Mouse (Mus musculus) lung, postnatal 4 days (tissue): ENCODE results near the gene Mettl25.

Experiments used
- DNase-seq, 2 experiments: peaks; one replicate each; pipeline ENCODE4 v3.0.0; 2021

Mettl25 gene

GRCm38 (mm10) chr10:105746019-105746418 lies 95.2 kb downstream of the Mettl25 start:
- DNase-seq: no peak

DNA sequence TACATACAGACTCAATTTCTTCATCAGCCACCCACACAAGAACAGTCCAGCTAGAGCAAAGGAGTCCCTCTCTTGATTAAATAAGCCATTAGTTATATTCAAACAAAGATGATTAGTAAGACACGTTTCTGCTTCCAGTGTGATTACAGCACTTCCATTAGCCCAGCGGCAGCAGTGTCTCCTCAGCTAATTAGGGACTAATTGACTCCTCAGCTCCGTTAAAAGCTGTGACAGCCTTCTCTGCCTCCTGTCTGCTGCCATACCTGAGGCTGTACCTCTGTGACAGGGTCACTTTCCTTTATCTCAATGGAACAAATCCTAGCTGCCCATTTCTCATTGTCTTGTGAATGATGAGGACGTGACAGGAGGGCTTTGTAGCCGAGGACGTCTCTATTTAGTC lies 99.4 kb downstream of the Mettl25 start:
- no peak for DNase-seq

- DNase-seq: no peak
Observed at GRCm38 (mm10) chr10:105738942-105739341, 102.2 kb downstream of the Mettl25 start.

DNA sequence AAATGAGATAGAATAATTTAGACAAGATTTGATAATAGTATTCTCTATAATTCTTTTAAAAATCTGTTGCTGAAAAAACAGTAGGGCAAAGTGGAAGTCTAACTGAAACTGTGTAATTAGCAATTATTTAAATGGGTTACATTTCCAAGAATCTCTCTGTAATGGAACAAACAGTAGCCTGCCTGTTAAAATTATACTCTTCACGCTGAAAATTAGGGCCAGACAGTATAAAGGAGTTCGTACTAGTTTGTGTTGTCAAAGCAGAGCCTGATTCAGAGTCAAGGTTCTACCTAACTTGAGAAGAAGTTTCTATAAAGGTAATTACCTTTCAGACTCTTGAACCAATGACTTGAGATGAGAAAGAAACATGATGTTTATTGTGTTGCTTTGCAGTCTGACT lies 113.4 kb downstream of the Mettl25 start:
- DNase-seq: no peak

DNA sequence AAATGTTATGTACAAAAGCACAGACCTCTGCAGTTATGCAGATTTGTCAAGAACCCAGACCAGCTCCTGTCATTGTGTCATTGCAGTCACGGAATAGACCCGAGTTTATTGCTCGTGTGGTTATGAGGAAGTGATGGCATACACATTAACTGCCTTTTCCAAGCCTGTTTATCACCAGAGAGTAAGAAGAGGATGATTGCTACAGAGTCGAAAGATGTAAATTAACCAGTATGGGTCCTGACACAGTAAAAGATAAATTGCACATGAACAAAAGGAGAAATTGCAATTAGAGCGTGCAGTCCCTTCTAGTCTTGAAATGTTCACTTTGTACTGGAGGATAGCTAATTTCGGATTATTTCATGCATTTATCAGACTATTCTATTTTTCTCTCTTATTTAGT lies 113.8 kb downstream of the Mettl25 start:
- DNase-seq: no peak

- DNase-seq: no peak
Observed at GRCm38 (mm10) chr10:105714844-105715243, 126.3 kb downstream of the Mettl25 start.

- no peak for DNase-seq
Observed at GRCm38 (mm10) chr10:105714366-105714765, 126.8 kb downstream of the Mettl25 start.

- DNase-seq: no peak
Observed at GRCm38 (mm10) chr10:105713222-105713621, 128.0 kb downstream of the Mettl25 start.
